Mouse (Mus musculus): ENCODE data around the gene Lama4. TPM values are rescaled to one million over a fixed set of nuclear protein-coding genes. Genes with fewer than 3 reads are reported as not detected.

Gene Lama4
- polyA plus RNA-seq (2015; fragmentation: Nextera tagmentation; extraction: Ambion mirVana): 46.6 and 49.0 TPM in 2 replicates

DNA sequence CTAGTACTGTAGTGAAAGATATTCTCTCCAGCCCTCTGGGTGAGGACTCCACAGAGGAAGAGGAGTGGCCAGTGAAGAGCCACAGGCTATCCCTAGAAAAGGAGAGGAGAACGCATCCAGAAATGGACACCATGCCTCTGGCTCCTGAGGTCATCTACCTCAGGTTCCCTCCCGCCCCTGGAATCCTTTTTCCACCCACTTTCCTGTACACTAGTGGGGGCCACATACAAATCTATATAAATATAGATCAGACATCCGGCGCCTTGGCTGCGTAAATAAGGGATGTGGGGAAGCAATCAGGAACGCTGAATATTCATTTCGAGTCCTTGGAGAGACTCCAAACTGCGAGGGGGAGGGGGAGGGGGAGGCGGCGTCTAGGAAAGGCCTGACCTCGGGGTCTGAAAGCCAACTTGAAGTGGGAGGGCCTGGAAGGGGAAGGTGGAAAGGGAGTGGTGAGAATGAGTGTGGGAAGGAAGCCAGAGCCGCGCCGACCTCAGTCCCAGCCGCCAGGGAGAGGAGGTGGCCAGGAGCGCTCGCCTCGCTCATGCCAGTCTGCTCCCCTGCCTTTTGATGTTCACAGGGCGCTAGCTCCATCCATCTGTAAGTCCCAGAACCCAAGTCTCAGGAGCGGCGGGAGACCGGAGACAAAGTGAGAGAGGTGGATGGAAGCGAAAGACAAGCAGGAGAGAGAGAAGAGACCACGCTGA lies at the start of gene Lama4:
Gene Lama4, plus strand, starts transcription at position 441 of the 707 bp plus-strand sequence.
- Histone ChIP-seq H3K9me3 (ENCODE audit: control insufficient read depth, low read length) (no peaks in the 10 kb centered on the region), H3K4me2 (ENCODE audit: low read depth, low read length) (peak within 1 kb of the TSS; percentile 62), H3K4me1 (ENCODE audit: control insufficient read depth, insufficient read depth, low read length) (no peaks in the 10 kb centered on the region), H3K27me3 (replicated peaks; ENCODE audit: control insufficient read depth, insufficient read depth, low read length) (no peaks in the 10 kb centered on the region), H3K36me3 (ENCODE audit: control insufficient read depth, insufficient read depth, low read length) (no peaks in the 10 kb centered on the region), H3K27ac (ENCODE audit: low read length) (peak within 1 kb of the TSS; percentile 84), H3K4me3 (ENCODE audit: low read length) (peak within 1 kb of the TSS; percentile 59), H3K9ac (ENCODE audit: low read depth, low read length) (peak within 1 kb of the TSS; percentile 77)
- WGBS: 6% methylated on average over 24 of the region's 24 CpGs
- peak; percentile 88 for ATAC-seq

DNA sequence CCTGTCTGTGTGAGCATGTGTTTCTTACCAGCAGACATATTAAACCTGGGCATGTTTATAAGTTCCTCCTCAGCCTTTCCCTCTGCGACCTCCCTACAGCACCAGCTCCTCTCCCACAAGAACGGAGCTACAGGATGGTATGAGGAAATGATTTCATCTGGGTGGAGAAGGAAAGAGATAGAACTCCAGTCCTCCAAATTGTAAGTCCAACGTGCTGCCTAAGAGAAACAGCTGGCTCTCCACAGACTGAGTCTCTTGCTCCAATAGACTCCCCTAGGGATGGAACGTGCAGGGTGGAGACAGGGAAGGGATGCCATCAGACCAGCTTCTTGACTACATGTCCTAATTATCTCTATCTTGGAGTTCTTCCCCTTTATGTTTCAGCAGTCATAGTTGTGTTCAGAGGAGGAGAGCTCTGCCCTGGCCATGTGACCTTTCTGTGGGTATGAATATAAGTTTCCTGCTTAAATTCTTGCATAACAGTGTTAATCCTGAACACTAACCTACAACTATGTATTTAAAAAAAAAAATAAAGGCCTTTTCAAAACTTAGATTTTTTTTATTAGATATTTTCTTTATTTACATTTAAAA lies 49.2 kb upstream of the Lama4 start:
- H3K4me3 ChIP-seq (ENCODE audit: low read length): no peak overlapping the region
- no peaks in the 10 kb centered on the region for H3K27me3 ChIP-seq (replicated peaks; ENCODE audit: control insufficient read depth, insufficient read depth, low read length)
- H3K4me2 ChIP-seq (ENCODE audit: low read depth, low read length): no peak overlapping the region
- peak overlapping the region; percentile 13 for H3K27ac ChIP-seq (ENCODE audit: low read length)
- H3K4me1 ChIP-seq (ENCODE audit: control insufficient read depth, insufficient read depth, low read length): 0 out of 2 replicates have a peak, but pooled peaks cover 3% of the 10 kb centered on the region
- 0 out of 2 replicates have a peak, but pooled peaks have one; percentile 31 for ATAC-seq
- no peaks in the 10 kb centered on the region for H3K36me3 ChIP-seq (ENCODE audit: control insufficient read depth, insufficient read depth, low read length)
- no peaks in the 10 kb centered on the region for H3K9me3 ChIP-seq (ENCODE audit: control insufficient read depth, low read length)
- no peak overlapping the region for H3K9ac ChIP-seq (ENCODE audit: low read depth, low read length)
- WGBS: 45% methylated on average over 4 of the region's 4 CpGs

DNA sequence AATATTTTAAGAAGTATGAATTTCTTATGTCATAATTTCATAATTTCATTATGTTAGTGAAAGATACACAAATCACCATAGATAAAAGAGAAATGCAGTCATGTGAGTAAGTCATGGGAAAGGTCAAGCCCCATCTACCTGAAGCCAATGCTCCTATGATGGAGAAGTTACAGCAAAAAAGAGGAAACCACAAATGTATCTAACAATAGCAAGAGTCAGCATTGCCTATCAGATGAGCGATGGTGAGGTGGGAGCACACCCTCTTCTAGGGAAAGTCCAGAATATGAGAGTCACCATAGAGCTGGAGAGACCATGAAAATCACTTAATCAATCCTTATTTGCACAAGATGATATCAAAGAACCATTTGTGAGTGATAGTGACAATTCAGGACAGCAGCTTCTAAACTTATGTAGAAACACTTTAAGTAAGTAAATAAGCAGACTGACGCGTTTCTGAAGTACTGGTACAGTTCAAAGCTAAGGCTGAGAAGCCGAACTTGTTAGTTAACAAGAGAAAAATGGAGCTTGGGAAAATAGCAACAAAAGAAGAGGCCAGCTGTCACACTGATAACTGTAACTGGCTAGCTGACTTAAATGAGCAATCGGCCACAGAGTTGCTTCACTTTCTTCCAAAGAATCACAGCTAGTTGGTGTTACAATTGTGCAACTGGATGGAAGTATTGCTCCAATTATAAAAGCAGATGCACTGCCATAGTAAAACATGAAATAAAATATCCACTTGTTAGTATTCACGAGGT lies 36.2 kb upstream of the Lama4 start:
- no peak overlapping the region for H3K27ac ChIP-seq (ENCODE audit: low read length)
- H3K4me2 ChIP-seq (ENCODE audit: low read depth, low read length): no peak overlapping the region
- no peak for ATAC-seq
- peaks cover 4% of the 10 kb centered on the region; the same call in 1 of the 2 replicates for H3K9me3 ChIP-seq (ENCODE audit: control insufficient read depth, low read length)
- no peaks in the 10 kb centered on the region for H3K4me1 ChIP-seq (ENCODE audit: control insufficient read depth, insufficient read depth, low read length)
- WGBS: 74% methylated on average over 6 of the region's 6 CpGs
- no peaks in the 10 kb centered on the region for H3K36me3 ChIP-seq (ENCODE audit: control insufficient read depth, insufficient read depth, low read length)
- no peak overlapping the region for H3K4me3 ChIP-seq (ENCODE audit: low read length)
- H3K27me3 ChIP-seq (replicated peaks; ENCODE audit: control insufficient read depth, insufficient read depth, low read length): no peaks in the 10 kb centered on the region
- no peak overlapping the region for H3K9ac ChIP-seq (ENCODE audit: low read depth, low read length)

DNA sequence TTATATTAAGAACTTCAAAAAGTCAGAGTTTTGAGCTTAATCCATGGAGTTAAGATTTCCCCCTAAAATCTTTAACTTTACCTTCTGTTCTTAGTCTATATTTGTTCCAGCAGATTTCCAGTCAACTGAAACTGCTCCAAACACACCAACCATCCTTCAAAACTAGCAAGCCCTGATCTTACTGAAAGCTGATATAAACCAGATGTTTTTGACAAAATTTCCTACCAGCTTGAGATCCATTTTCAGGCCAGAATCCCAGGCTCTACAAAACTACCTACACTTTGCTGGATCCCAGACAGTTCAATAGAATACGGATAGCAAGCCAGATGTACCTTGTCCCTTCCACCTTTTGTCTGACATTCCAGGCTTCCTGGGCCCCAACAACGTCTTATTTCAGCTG lies 20.6 kb upstream of the Lama4 start:
- Histone ChIP-seq H3K4me2 (ENCODE audit: low read depth, low read length) (no peak overlapping the region), H3K4me3 (ENCODE audit: low read length) (no peak overlapping the region), H3K4me1 (ENCODE audit: control insufficient read depth, insufficient read depth, low read length) (no peaks in the 10 kb centered on the region), H3K27me3 (replicated peaks; ENCODE audit: control insufficient read depth, insufficient read depth, low read length) (no peaks in the 10 kb centered on the region), H3K27ac (ENCODE audit: low read length) (no peak overlapping the region), H3K9ac (ENCODE audit: low read depth, low read length) (no peak overlapping the region), H3K9me3 (ENCODE audit: control insufficient read depth, low read length) (no peaks in the 10 kb centered on the region), H3K36me3 (ENCODE audit: control insufficient read depth, insufficient read depth, low read length) (no peaks in the 10 kb centered on the region)
- ATAC-seq: no peak
- 55% methylated on average over 2 of the region's 2 CpGs for WGBS

DNA sequence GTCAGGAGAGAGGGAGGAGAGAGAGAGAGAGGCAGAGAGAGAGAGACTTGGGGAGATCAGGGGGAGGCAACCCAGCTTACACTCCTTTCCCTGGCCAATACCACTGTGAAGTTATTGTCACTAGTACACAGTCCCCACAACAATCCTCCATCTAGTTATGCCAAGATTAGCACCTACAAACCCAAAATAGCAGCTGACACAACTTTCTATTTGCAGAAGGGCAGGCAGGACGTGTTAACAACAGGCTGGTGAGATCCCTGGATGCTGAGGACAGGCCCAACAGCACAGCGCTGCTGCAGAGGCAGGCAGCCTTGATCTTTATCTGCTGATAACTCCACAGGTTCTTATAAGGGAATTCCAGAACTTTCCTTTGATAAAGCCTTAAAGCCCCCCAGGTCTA lies 3.4 kb upstream of the Lama4 start:
- H3K27me3 ChIP-seq (replicated peaks; ENCODE audit: control insufficient read depth, insufficient read depth, low read length): no peaks in the 10 kb centered on the region
- H3K9ac ChIP-seq (ENCODE audit: low read depth, low read length): no peak overlapping the region
- H3K4me3 ChIP-seq (ENCODE audit: low read length): no peak overlapping the region
- no peaks in the 10 kb centered on the region for H3K36me3 ChIP-seq (ENCODE audit: control insufficient read depth, insufficient read depth, low read length)
- H3K4me2 ChIP-seq (ENCODE audit: low read depth, low read length): no peak overlapping the region
- ATAC-seq: no peak
- WGBS: 52% methylated on average over 2 of the region's 2 CpGs
- H3K9me3 ChIP-seq (ENCODE audit: control insufficient read depth, low read length): no peaks in the 10 kb centered on the region
- no peak overlapping the region for H3K27ac ChIP-seq (ENCODE audit: low read length)
- no peaks in the 10 kb centered on the region for H3K4me1 ChIP-seq (ENCODE audit: control insufficient read depth, insufficient read depth, low read length)

DNA sequence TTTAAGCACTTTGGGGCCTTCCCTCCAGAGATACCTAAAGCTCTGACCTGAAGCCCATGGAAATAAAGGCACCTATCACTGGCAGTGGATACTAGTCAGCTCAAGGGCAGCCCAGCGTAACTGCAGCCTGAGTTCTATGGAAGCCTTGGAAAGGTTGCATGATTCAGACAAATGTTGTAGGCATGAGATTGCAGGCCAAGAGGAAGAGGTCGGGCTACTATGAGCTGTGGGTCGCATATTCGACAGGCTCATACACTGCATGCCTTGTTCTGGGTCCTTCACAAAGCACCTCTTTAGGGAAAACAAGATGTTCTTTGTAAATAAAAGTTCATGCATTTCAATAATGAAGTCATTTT lies 618 bp upstream of the Lama4 start:
- Histone ChIP-seq H3K4me1 (ENCODE audit: control insufficient read depth, insufficient read depth, low read length) (no peaks in the 10 kb centered on the region), H3K27me3 (replicated peaks; ENCODE audit: control insufficient read depth, insufficient read depth, low read length) (no peaks in the 10 kb centered on the region), H3K27ac (ENCODE audit: low read length) (no peak overlapping the region; the same call in 1 of the 2 replicates), H3K4me3 (ENCODE audit: low read length) (no peak overlapping the region), H3K36me3 (ENCODE audit: control insufficient read depth, insufficient read depth, low read length) (no peaks in the 10 kb centered on the region), H3K9me3 (ENCODE audit: control insufficient read depth, low read length) (no peaks in the 10 kb centered on the region), H3K4me2 (ENCODE audit: low read depth, low read length) (no peak overlapping the region), H3K9ac (ENCODE audit: low read depth, low read length) (no peak overlapping the region)
- ATAC-seq: peak; percentile 25; the same call in 1 of the 2 replicates
- 70% methylated on average over 4 of the region's 4 CpGs for WGBS

DNA sequence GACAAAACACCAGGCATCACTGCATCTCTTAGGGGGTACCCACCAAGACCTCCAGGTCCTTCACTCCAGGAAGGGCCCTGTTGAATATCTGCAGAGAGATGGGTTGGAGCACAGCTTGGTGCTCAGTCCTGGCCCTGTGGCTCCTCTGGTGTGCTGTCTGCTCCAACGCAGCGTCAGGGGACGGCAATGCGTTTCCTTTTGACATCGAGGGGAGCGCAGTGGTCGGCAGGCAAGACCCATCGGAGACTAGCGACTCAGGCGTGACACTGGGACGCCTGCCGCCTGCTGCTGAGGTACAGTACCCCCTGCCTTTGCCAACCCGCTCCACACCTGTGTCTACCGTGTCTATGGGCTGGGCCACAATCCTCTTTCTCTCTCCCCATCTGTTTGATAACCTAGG lies 542 bp downstream of the Lama4 start:
- Histone ChIP-seq H3K36me3 (ENCODE audit: control insufficient read depth, insufficient read depth, low read length) (no peaks in the 10 kb centered on the region), H3K9ac (ENCODE audit: low read depth, low read length) (peak overlapping the region; percentile 77), H3K9me3 (ENCODE audit: control insufficient read depth, low read length) (no peaks in the 10 kb centered on the region), H3K4me3 (ENCODE audit: low read length) (peak overlapping the region; percentile 59), H3K4me1 (ENCODE audit: control insufficient read depth, insufficient read depth, low read length) (no peaks in the 10 kb centered on the region), H3K27ac (ENCODE audit: low read length) (peak overlapping the region; percentile 84), H3K4me2 (ENCODE audit: low read depth, low read length) (peak overlapping the region; percentile 62), H3K27me3 (replicated peaks; ENCODE audit: control insufficient read depth, insufficient read depth, low read length) (no peaks in the 10 kb centered on the region)
- 6% methylated on average over 14 of the region's 14 CpGs for WGBS
- ATAC-seq: peak; percentile 57

DNA sequence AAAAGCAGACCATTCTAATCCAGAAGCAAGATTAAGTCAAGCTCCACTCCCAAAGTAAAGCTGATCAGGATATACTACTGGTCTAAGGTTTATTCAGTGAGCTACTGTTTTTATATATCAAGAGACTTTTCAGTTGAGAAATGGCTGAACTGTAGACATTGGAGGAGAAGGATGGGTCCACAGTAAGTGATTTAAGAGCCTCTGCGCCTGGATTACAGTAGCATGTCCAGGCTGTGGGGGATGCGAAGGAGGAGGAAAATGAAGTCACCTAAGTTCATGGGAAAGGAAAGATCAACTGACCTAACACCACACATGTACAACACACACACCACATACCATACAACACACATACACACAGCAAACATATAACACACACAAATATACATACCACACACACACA lies 1.3 kb downstream of the Lama4 start:
- Histone ChIP-seq H3K27me3 (replicated peaks; ENCODE audit: control insufficient read depth, insufficient read depth, low read length) (no peaks in the 10 kb centered on the region), H3K4me3 (ENCODE audit: low read length) (peak overlapping the region; percentile 59), H3K9ac (ENCODE audit: low read depth, low read length) (peak overlapping the region; percentile 77; the same call in 1 of the 2 replicates), H3K4me1 (ENCODE audit: control insufficient read depth, insufficient read depth, low read length) (no peaks in the 10 kb centered on the region), H3K36me3 (ENCODE audit: control insufficient read depth, insufficient read depth, low read length) (no peaks in the 10 kb centered on the region), H3K4me2 (ENCODE audit: low read depth, low read length) (peak overlapping the region; percentile 62), H3K27ac (ENCODE audit: low read length) (peak overlapping the region; percentile 84; the same call in 1 of the 2 replicates), H3K9me3 (ENCODE audit: control insufficient read depth, low read length) (no peaks in the 10 kb centered on the region)
- 58% methylated on average over 2 of the region's 2 CpGs for WGBS
- ATAC-seq: no peak

DNA sequence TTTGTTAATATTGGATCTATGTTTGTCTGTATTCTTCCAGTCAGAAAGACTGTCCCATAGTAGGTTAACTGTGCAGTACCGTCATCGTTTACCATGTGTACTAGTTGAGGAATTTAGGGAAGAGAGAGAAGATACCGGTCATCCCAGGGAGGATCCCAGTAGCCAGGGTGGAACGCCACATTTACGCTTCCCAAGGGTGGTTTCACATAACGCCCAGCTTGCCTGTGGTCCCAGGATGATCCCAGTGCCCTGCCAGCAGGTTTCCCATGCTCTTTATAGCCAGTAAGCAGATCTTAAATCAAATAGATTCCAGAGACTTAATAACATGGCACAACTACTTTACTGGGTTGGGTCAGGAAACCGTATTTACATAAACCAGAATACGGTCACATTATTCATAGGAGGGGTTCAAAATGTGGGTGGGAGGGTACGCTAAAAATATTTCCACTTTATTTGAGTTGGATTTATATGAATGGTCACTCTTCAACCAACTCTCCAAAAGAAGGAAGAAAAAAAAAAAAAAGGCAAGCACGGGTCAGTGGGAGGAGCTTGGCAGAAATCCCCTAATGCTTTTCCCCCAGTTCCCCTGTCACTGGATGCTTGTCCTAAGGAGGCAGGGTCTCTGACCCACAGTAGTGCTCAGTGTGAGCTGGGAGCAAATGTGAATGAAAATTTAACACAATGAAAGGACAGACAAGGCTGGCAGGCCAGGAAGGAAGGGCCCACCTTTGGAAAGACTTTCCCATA lies 3.2 kb downstream of the Lama4 start:
- H3K4me2 ChIP-seq (ENCODE audit: low read depth, low read length): peak overlapping the region; percentile 35
- peak overlapping the region; percentile 30 for H3K4me3 ChIP-seq (ENCODE audit: low read length)
- 59% methylated on average over 10 of the region's 10 CpGs for WGBS
- peak overlapping the region; percentile 9 for H3K9ac ChIP-seq (ENCODE audit: low read depth, low read length)
- no peaks in the 10 kb centered on the region for H3K36me3 ChIP-seq (ENCODE audit: control insufficient read depth, insufficient read depth, low read length)
- H3K27ac ChIP-seq (ENCODE audit: low read length): no peak overlapping the region
- no peaks in the 10 kb centered on the region for H3K27me3 ChIP-seq (replicated peaks; ENCODE audit: control insufficient read depth, insufficient read depth, low read length)
- H3K4me1 ChIP-seq (ENCODE audit: control insufficient read depth, insufficient read depth, low read length): no peaks in the 10 kb centered on the region
- ATAC-seq: no peak
- no peaks in the 10 kb centered on the region for H3K9me3 ChIP-seq (ENCODE audit: control insufficient read depth, low read length)
